Mouse (Mus musculus) forebrain, embryonic 11.5 days (tissue): ENCODE results near the gene Isyna1. TPM values are rescaled to one million over a fixed set of nuclear protein-coding genes. Genes with fewer than 3 reads are reported as not detected.

Experiments
- ATAC-seq: fragments of 200-750 bp; cut with Nextera tagmentation; replicated peaks from 2 replicates; pipeline ENCODE4 v1.8.0; 2017; ENCODE audit warnings: moderate TSS enrichment; ENCODE audit not compliant: low FRiP score
- DNase-seq: peaks from one replicate; pipeline ENCODE4 v3.0.0-alpha.2; 2017; ENCODE audit warnings: low spot score
- H3K27ac ChIP-seq: fragments of 300-500 bp; sonication (generic); 2 replicates; pipeline ENCODE4 v1.5.1; 2014; ENCODE audit warnings: low read depth, low read length
- H3K27me3 ChIP-seq: fragments of 300-500 bp; sonication (generic); 2 replicates; pipeline ENCODE4 v1.6.1; 2014; ENCODE audit warnings: mild to moderate bottlenecking, low read length, mixed read lengths; ENCODE audit not compliant: control insufficient read depth, insufficient read depth
- H3K36me3 ChIP-seq: fragments of 300-500 bp; sonication (generic); 2 replicates; pipeline ENCODE4 v1.6.1; 2014; ENCODE audit warnings: mild to moderate bottlenecking, low read length, moderate library complexity, mixed read lengths; ENCODE audit not compliant: control insufficient read depth, insufficient read depth
- H3K4me1 ChIP-seq: fragments of 300-500 bp; sonication (generic); replicated peaks from 2 replicates; pipeline ENCODE4 v1.6.1; 2014; ENCODE audit warnings: low read length, mixed read lengths; ENCODE audit not compliant: control insufficient read depth, insufficient read depth
- H3K4me2 ChIP-seq: fragments of 300-500 bp; sonication (generic); 2 replicates; pipeline ENCODE4 v1.6.1; 2014; ENCODE audit warnings: low read depth, mild to moderate bottlenecking, low read length, moderate library complexity, mixed read lengths; ENCODE audit not compliant: severe bottlenecking
- H3K4me3 ChIP-seq: fragments of 300-500 bp; sonication (generic); 2 replicates; pipeline ENCODE4 v1.5.1; 2014; ENCODE audit warnings: low read depth, low read length
- H3K9ac ChIP-seq: fragments of 300-500 bp; sonication (generic); 2 replicates; pipeline ENCODE4 v1.6.1; 2014; ENCODE audit warnings: low read length
- H3K9me3 ChIP-seq: fragments of 300-500 bp; sonication (generic); 2 replicates; pipeline ENCODE4 v1.6.1; 2016; ENCODE audit warnings: low read length, mixed read lengths; ENCODE audit not compliant: control insufficient read depth
- whole genome bisulfite sequencing: fragments of 180-500 bp; shearing (Covaris S2); extraction: QIAGEN DNeasy Blood & Tissue Kit; methylation state at CpG from one replicate; pipeline ENCODE4 v1.1.7; 2014; 5-methylcytosine and 5-hydroxymethylcytosine counted together
- polyA plus RNA-seq: library from polyadenylated mRNA; unstranded; fragments of >200 nt; fragmentation: Nextera tagmentation; extraction: Ambion mirVana; gene quantifications from 2 replicates; pipeline ENCODE4 v1.2.1, GENCODE M21; 2014

The Isyna1 gene
- polyA plus RNA-seq, 1 experiment from 2014 or later = 109 TPM

DNA sequence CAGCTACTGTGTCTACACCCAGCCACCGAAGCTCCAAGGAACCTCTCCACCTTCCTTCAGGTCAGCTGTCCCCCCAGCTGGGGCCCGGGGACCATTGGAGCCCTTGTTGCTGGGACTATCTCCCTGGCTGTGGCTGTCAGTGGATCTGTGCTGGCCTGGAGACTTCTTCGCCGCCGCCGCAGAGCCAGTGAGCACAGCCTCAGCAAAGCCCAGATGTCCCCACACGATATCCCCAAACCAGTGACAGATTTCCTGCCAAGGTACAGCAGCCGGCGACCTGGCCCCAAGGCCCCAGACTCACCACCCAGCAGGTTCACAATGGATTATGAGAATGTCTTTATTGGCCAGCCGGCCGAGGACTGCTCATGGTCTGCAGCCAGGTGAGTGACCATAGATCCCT lies 23.8 kb downstream of the Isyna1 start:
- Histone ChIP-seq H3K27me3 (no peaks in the 10 kb centered on the region), H3K4me2 (no peak overlapping the region), H3K9me3 (no peaks in the 10 kb centered on the region), H3K4me3 (no peak overlapping the region), H3K9ac (no peak overlapping the region), H3K36me3 (no peaks in the 10 kb centered on the region), H3K4me1 (0 out of 2 replicates have a peak, but pooled peaks cover 2% of the 10 kb centered on the region), H3K27ac (no peak overlapping the region)
- 84% methylated on average over 11 of the region's 11 CpGs for WGBS
- no peak for ATAC-seq
- DNase-seq = no peak

DNA sequence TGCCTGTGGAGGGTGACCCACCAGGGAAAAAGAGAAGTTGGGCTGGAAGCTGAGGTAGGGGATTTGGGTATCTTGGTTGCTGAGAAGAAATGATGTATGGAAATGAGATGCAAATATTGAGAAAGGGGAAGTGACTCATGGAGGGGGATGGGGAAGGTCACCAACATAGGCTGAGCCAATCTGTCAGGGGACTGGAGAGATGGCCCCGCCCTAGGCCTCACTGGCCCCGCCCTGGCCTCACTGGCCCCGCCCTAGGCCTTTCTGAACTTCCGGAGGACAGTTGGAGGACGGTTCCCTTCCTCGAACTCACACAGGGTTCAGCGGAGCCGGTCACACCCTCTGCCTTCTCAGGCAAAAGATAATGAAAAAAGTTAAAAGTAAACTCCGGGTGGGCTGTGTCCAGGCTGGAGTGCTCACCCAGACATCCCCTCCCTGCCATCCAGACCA lies 24.7 kb downstream of the Isyna1 start:
- H3K9ac ChIP-seq = no peak overlapping the region
- no peaks in the 10 kb centered on the region for H3K36me3 ChIP-seq
- H3K4me2 ChIP-seq = no peak overlapping the region
- H3K4me1 ChIP-seq = 0 out of 2 replicates have a peak, but pooled peaks cover 2% of the 10 kb centered on the region
- H3K27ac ChIP-seq = no peak overlapping the region
- H3K4me3 ChIP-seq = no peak overlapping the region
- no peaks in the 10 kb centered on the region for H3K27me3 ChIP-seq
- ATAC-seq (peak; percentile 70; the same call in 1 of the 2 replicates), DNase-seq (peak; percentile 72)
- no peaks in the 10 kb centered on the region for H3K9me3 ChIP-seq
- WGBS = 32% methylated on average over 9 of the region's 9 CpGs

DNA sequence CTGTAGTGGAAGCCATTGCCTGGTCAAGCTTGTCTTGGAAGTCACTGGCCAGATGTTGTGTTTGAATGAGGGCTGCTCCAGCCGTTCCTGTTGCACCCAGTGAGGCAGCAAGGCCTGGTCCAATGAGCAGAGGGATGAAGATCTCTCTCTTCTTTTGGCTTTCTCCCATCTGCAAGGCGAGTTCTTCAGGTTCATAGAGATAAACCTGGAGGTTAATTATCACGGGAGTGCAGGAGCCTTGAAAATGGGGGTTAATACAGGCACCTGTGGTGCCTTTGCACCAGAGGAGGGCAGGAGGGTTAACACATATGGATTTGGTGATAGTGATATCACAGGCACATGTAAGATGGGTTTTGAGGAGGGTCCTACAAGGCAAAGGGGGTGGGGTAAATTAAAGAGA lies 28.0 kb downstream of the Isyna1 start:
- ATAC-seq = no peak
- Histone ChIP-seq H3K27ac (no peak overlapping the region), H3K4me2 (no peak overlapping the region), H3K9ac (no peak overlapping the region), H3K4me3 (no peak overlapping the region), H3K4me1 (0 out of 2 replicates have a peak, but pooled peaks cover 2% of the 10 kb centered on the region), H3K36me3 (no peaks in the 10 kb centered on the region), H3K9me3 (no peaks in the 10 kb centered on the region), H3K27me3 (no peaks in the 10 kb centered on the region)
- WGBS = 72% methylated on average over 3 of the region's 3 CpGs
- no peak for DNase-seq

- Histone ChIP-seq H3K9ac (no peak overlapping the region), H3K4me2 (no peak overlapping the region)
Observed at GRCm38 (mm10) chr8:70625104-70625503, 30.9 kb downstream of the Isyna1 start.

DNA sequence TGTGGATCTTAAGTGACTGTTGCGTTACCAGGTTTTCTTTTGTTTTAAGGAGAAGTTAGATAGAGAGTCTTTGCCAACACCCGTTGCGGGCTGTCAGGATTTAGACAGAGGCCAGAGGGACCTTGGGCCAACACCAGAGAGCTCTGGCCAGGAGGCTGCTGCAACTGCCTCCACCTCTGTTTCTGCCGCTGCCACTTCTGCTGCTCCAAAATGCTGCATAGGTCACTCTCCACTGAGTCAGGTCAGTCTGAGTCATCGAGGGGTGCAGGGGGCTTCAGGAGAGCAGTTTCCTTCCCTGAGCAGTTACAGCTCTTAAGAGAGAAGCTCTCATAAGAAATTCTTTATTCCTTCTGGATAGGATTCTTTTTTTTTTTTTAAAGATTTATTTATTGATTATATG lies 32.9 kb downstream of the Isyna1 start:
- DNase-seq = no peak
- Histone ChIP-seq H3K4me2 (no peak overlapping the region), H3K27me3 (peaks cover 12% of the 10 kb centered on the region), H3K9ac (no peak overlapping the region), H3K27ac (no peak overlapping the region), H3K9me3 (no peaks in the 10 kb centered on the region), H3K4me3 (no peak overlapping the region), H3K36me3 (no peaks in the 10 kb centered on the region), H3K4me1 (peaks cover 10% of the 10 kb centered on the region)
- WGBS = 92% methylated on average over 5 of the region's 5 CpGs
- no peak for ATAC-seq

More at GRCm38 (mm10) chr8:70625104-70625503, 30.9 kb downstream of the Isyna1 start:
- ATAC-seq (no peak), DNase-seq (peak; percentile 79)
- WGBS = 25% methylated on average over 5 of the region's 5 CpGs
- no peaks in the 10 kb centered on the region for H3K36me3 ChIP-seq
- no peak overlapping the region for H3K4me3 ChIP-seq
- no peak overlapping the region for H3K27ac ChIP-seq
- no peaks in the 10 kb centered on the region for H3K9me3 ChIP-seq
- H3K27me3 ChIP-seq = no peaks in the 10 kb centered on the region
- H3K4me1 ChIP-seq = 0 out of 2 replicates have a peak, but pooled peaks cover 2% of the 10 kb centered on the region

- Histone ChIP-seq H3K27me3 (peaks cover 12% of the 10 kb centered on the region), H3K4me3 (peak overlapping the region; percentile 36; the same call in 1 of the 2 replicates), H3K36me3 (no peaks in the 10 kb centered on the region), H3K27ac (no peak overlapping the region), H3K9ac (peak overlapping the region; percentile 51; the same call in 1 of the 2 replicates), H3K9me3 (no peaks in the 10 kb centered on the region), H3K4me1 (peaks cover 10% of the 10 kb centered on the region), H3K4me2 (peak overlapping the region; percentile 58)
- DNase-seq (no peak), ATAC-seq (no peak)
- 60% methylated on average over 7 of the region's 7 CpGs for WGBS
Observed at GRCm38 (mm10) chr8:70628986-70629490, 34.9 kb downstream of the Isyna1 start.

DNA sequence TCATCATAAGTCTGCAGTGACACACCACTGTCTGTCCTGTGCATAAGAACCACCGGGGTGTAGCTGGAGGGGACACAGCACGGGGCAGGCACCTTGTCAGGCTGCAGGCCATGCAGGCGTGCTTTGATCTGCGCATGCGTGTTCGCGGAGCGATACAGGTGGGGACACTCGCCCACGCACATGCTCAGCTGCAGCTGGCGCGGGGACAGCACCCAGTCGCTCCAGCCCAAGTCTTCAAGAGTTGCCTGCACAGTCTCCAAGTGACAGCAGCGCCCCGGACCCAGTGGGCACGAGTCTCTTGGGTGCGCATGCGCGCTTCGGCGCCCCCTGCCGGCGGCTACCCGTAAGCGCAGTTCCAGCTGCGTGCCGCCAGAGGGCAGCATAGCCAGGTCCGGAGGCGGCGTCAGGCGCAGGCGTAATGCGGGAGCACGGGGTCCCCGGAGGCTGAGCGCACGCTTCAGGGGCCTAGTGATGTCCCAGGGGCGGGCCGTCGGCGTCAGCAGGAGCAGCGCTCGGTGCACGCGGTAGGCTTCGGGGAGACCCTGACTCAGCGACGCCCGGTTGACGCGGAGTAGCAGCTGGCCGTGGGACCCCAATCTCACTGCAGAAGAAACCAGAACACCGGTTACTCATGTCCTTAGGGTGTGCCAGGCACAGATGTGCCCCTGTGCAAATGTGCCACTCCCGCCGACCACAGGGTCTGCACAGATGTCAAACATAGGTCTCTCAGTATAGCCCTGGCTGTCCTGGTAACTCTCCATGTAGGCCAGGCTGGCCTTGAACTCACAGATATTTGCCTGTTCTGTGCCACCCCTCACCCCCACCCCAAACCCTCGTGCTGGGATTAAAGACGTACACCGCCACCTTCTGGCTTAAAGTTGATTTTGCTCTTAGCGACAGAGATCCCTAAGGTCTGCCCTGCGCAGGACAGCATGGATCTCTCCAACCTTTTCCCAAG lies 35.7 kb downstream of the Isyna1 start:
- 2% methylated on average over 59 of the region's 60 CpGs for WGBS
- H3K9me3 ChIP-seq = no peaks in the 10 kb centered on the region

GRCm38 (mm10) chr8:70630532-70631381 lies 36.6 kb downstream of the Isyna1 start:
- Histone ChIP-seq H3K9me3 (no peaks in the 10 kb centered on the region), H3K4me3 (no peak overlapping the region; the same call in 1 of the 2 replicates), H3K36me3 (no peaks in the 10 kb centered on the region), H3K9ac (no peak overlapping the region), H3K27ac (no peak overlapping the region), H3K4me1 (peaks cover 10% of the 10 kb centered on the region), H3K4me2 (no peak overlapping the region), H3K27me3 (peaks cover 12% of the 10 kb centered on the region)
- DNase-seq (no peak), ATAC-seq (peak; percentile 25; the same call in 1 of the 2 replicates)
- 14% methylated on average over 22 of the region's 22 CpGs for WGBS

More for the DNA sequence above, 35.7 kb downstream of the Isyna1 start:
- Histone ChIP-seq H3K4me1 (peaks cover 10% of the 10 kb centered on the region), H3K4me3 (peak overlapping the region; percentile 36), H3K36me3 (no peaks in the 10 kb centered on the region), H3K27ac (no peak overlapping the region), H3K27me3 (peaks cover 12% of the 10 kb centered on the region), H3K4me2 (peak overlapping the region; percentile 58), H3K9ac (peak overlapping the region; percentile 51)
- ATAC-seq (peak; percentile 95), DNase-seq (peak; percentile 97)
